Mouse (Mus musculus) MEL (cell line): ENCODE data around the gene Dnah17.

Experiments
- GATA1 ChIP-seq: IDR thresholded peaks from 2 replicates; pipeline ENCODE4 v1.6.1; 2011; ENCODE audit warnings: low read depth, low read length, improper control_type of control experiment
- MAFK ChIP-seq: IDR thresholded peaks from 2 replicates; pipeline ENCODE4 v1.6.1; 2011; ENCODE audit warnings: low read depth, mild to moderate bottlenecking, low read length, improper control_type of control experiment, borderline replicate concordance
- MAZ ChIP-seq: IDR thresholded peaks from 2 replicates; pipeline ENCODE4 v1.6.1; 2012; ENCODE audit warnings: low read depth, mild to moderate bottlenecking, inconsistent platforms, low read length, improper control_type of control experiment
- MYB ChIP-seq: IDR thresholded peaks from 2 replicates; pipeline ENCODE4 v1.6.1; 2011; ENCODE audit warnings: mild to moderate bottlenecking, low read depth, low read length, improper control_type of control experiment
- NRF1 ChIP-seq: IDR thresholded peaks from 2 replicates; pipeline ENCODE4 v1.6.1; 2014; ENCODE audit warnings: low read depth, mild to moderate bottlenecking, inconsistent platforms, low read length, improper control_type of control experiment, moderate library complexity; ENCODE audit not compliant: poor library complexity, insufficient read depth, severe bottlenecking
- ZKSCAN1 ChIP-seq: IDR thresholded peaks from 2 replicates; pipeline ENCODE4 v1.6.1; 2012; ENCODE audit warnings: low read depth, mild to moderate bottlenecking, inconsistent platforms, low read length, improper control_type of control experiment, moderate library complexity

- TF ChIP-seq MYB (no peak), MAZ (no peak), GATA1 (no peak), ZKSCAN1 (no peak), NRF1 (no peak), MAFK (no peak)
These were observed 5.8 kb upstream of the Dnah17 start for GRCm38 (mm10) chr11:118136172-118136632.
